Mouse (Mus musculus) forebrain, postnatal 0 days (tissue): ENCODE results near the gene Ahsg. TPM values are rescaled to one million over a fixed set of nuclear protein-coding genes. Genes with fewer than 3 reads are reported as not detected.
"Not testable (repeated sequence)": the region's sequence is repeated elsewhere in the genome, so short reads cannot be mapped to it uniquely, and the experiment has no call there.

Experiments used
- ATAC-seq: fragments of 200-750 bp; cut with Nextera tagmentation; 2 replicates; pipeline ENCODE4 v1.8.0; 2017; ENCODE audit warnings: mild to moderate bottlenecking, moderate library complexity
- DNase-seq: peaks from one replicate; pipeline ENCODE4 v3.0.0-alpha.2; 2015
- H3K27ac ChIP-seq: fragments of 300-500 bp; sonication (generic); 2 replicates; pipeline ENCODE4 v1.5.1; 2014; ENCODE audit warnings: low read depth, mild to moderate bottlenecking, antibody characterized with exemption, low read length, moderate library complexity, mixed read lengths
- H3K27me3 ChIP-seq: fragments of 300-500 bp; sonication (generic); 2 replicates; pipeline ENCODE4 v1.6.1; 2014; ENCODE audit warnings: mild to moderate bottlenecking, low read length, mixed read lengths; ENCODE audit not compliant: insufficient read depth
- H3K36me3 ChIP-seq: fragments of 300-500 bp; sonication (generic); 2 replicates; pipeline ENCODE4 v1.6.1; 2014; ENCODE audit warnings: mild to moderate bottlenecking, moderate library complexity; ENCODE audit not compliant: insufficient read depth
- H3K4me1 ChIP-seq: fragments of 300-500 bp; sonication (generic); 2 replicates; pipeline ENCODE4 v1.6.1; 2014; ENCODE audit warnings: antibody characterized with exemption; ENCODE audit not compliant: insufficient read depth
- H3K4me2 ChIP-seq: fragments of 300-500 bp; sonication (generic); 2 replicates; pipeline ENCODE4 v1.6.1; 2014; ENCODE audit warnings: low read depth, mild to moderate bottlenecking, moderate library complexity
- H3K4me3 ChIP-seq: fragments of 300-500 bp; sonication (generic); 2 replicates; pipeline ENCODE4 v1.5.1; 2014; ENCODE audit warnings: low read depth, low read length, mixed read lengths
- H3K9ac ChIP-seq: fragments of 300-500 bp; sonication (generic); 2 replicates; pipeline ENCODE4 v1.6.1; 2014; ENCODE audit warnings: mild to moderate bottlenecking
- H3K9me3 ChIP-seq: fragments of 300-500 bp; sonication (generic); 2 replicates; pipeline ENCODE4 v1.6.1; 2016; ENCODE audit warnings: low read length
- CTCF ChIP-seq: sonication (generic); IDR thresholded peaks from 2 replicates; pipeline ENCODE4 v1.5.1; 2016; ENCODE audit warnings: antibody characterized with exemption, control low read depth, low read depth
- WGBS: fragments of 180-500 bp; shearing (Covaris S2); extraction: QIAGEN DNeasy Blood & Tissue Kit; methylation state at CpG from one replicate; pipeline ENCODE4 v1.1.7; 2014; 5-methylcytosine and 5-hydroxymethylcytosine counted together
- polyA plus RNA-seq: library from polyadenylated mRNA; unstranded; fragments of >200 nt; fragmentation: Nextera tagmentation; extraction: Ambion mirVana; gene quantifications from 2 replicates; pipeline ENCODE4 v1.2.1, GENCODE M21; 2015
- total RNA-seq: library from RNA; depleted of rRNA; stranded (reverse); fragments of >200 nt; gene quantifications from 2 replicates; pipeline ENCODE4 v1.2.3, GENCODE M21; 2014; rRNA removed

Gene Ahsg
- total and polyA plus RNA-seq, 2 experiments from 2014 or later: not detected

GRCm38 (mm10) chr16:22938541-22938940 lies 47.5 kb downstream of the Ahsg start:
- Histone ChIP-seq H3K4me1 (no peaks in the 10 kb centered on the region), H3K4me2 (no peak overlapping the region), H3K9me3 (no peaks in the 10 kb centered on the region), H3K36me3 (no peaks in the 10 kb centered on the region), H3K27me3 (no peaks in the 10 kb centered on the region), H3K9ac (no peak overlapping the region), H3K27ac (no peak overlapping the region), H3K4me3 (no peak overlapping the region)
- ATAC-seq: no peak
- WGBS: 81% methylated on average over 2 of the region's 2 CpGs
- DNase-seq: no peak
- no peak for TF ChIP-seq CTCF

GRCm38 (mm10) chr16:22939120-22939695 lies 48.1 kb downstream of the Ahsg start:
- no peaks in the 10 kb centered on the region for H3K9me3 ChIP-seq
- TF ChIP-seq CTCF: no peak
- no peak overlapping the region for H3K4me3 ChIP-seq
- WGBS: 85% methylated on average over 8 of the region's 8 CpGs
- ATAC-seq (no peak), DNase-seq (no peak)
- H3K9ac ChIP-seq: no peak overlapping the region
- H3K4me1 ChIP-seq: no peaks in the 10 kb centered on the region
- no peak overlapping the region for H3K4me2 ChIP-seq
- H3K27ac ChIP-seq: no peak overlapping the region
- H3K27me3 ChIP-seq: no peaks in the 10 kb centered on the region
- no peaks in the 10 kb centered on the region for H3K36me3 ChIP-seq

GRCm38 (mm10) chr16:22941825-22942476 lies 50.9 kb downstream of the Ahsg start:
- not testable (repeated sequence) for H3K4me1 ChIP-seq, H3K27me3 ChIP-seq, H3K9me3 ChIP-seq, DNase-seq, H3K27ac ChIP-seq, H3K36me3 ChIP-seq, ATAC-seq, H3K4me2 ChIP-seq, H3K4me3 ChIP-seq, H3K9ac ChIP-seq

GRCm38 (mm10) chr16:22947371-22947770 lies 56.3 kb downstream of the Ahsg start:
- H3K4me3 ChIP-seq: no peak overlapping the region
- H3K27ac ChIP-seq: no peak overlapping the region
- WGBS: 79% methylated on average over 2 of the region's 2 CpGs
- TF ChIP-seq CTCF: no peak
- ATAC-seq (no peak), DNase-seq (no peak)
- no peaks in the 10 kb centered on the region for H3K9me3 ChIP-seq
- H3K27me3 ChIP-seq: no peaks in the 10 kb centered on the region
- no peaks in the 10 kb centered on the region for H3K36me3 ChIP-seq
- H3K9ac ChIP-seq: no peak overlapping the region
- no peak overlapping the region for H3K4me2 ChIP-seq
- no peaks in the 10 kb centered on the region for H3K4me1 ChIP-seq

Other genes with a start within 250 kb of the Ahsg start
- 11.8 and 15.8 TPM in 2 replicates for gene Dgkg, start 234.1 kb upstream of the Ahsg start, total RNA-seq
- 7.9 and 12.0 TPM in 2 replicates for gene Dgkg, start 234.1 kb upstream of the Ahsg start, polyA plus RNA-seq
- gene Crygs, start 79.7 kb upstream of the Ahsg start, total RNA-seq: not detected in 2 replicates
- 0.16 and 0.18 TPM in 2 replicates for gene Crygs, start 79.7 kb upstream of the Ahsg start, polyA plus RNA-seq
- 18.0 and 19.0 TPM in 2 replicates for gene Tbccd1, start 33.6 kb upstream of the Ahsg start, total RNA-seq
- gene Tbccd1, start 33.6 kb upstream of the Ahsg start, polyA plus RNA-seq: 13.7 and 14.9 TPM in 2 replicates
- gene Dnajb11, start 33.4 kb upstream of the Ahsg start, total RNA-seq: 55.2 and 63.0 TPM in 2 replicates
- gene Dnajb11, start 33.4 kb upstream of the Ahsg start, polyA plus RNA-seq: 76.7 and 86.1 TPM in 2 replicates
- not detected in 2 replicates for gene Fetub, start 27.1 kb downstream of the Ahsg start, total RNA-seq
- 0.15 and 0.21 TPM in 2 replicates for gene Fetub, start 27.1 kb downstream of the Ahsg start, polyA plus RNA-seq
- not detected in 2 replicates for gene Hrg, start 59.8 kb downstream of the Ahsg start, total RNA-seq
- not detected in 2 replicates for gene Hrg, start 59.8 kb downstream of the Ahsg start, polyA plus RNA-seq
- not detected in 2 replicates for gene Kng2, start 138.2 kb downstream of the Ahsg start, total RNA-seq
- not detected in 2 replicates for gene Kng2, start 138.2 kb downstream of the Ahsg start, polyA plus RNA-seq
- gene Kng1, start 166.6 kb downstream of the Ahsg start, total RNA-seq: not detected in 2 replicates
- not detected in 2 replicates for gene Kng1, start 166.6 kb downstream of the Ahsg start, polyA plus RNA-seq
- gene Eif4a2, start 216.2 kb downstream of the Ahsg start, total RNA-seq: 948 and 1,017 TPM in 2 replicates
- 311 and 313 TPM in 2 replicates for gene Eif4a2, start 216.2 kb downstream of the Ahsg start, polyA plus RNA-seq
- gene Rfc4, start 236.5 kb downstream of the Ahsg start, total RNA-seq: 19.3 and 20.4 TPM in 2 replicates
- gene Rfc4, start 236.5 kb downstream of the Ahsg start, polyA plus RNA-seq: 32.0 and 42.1 TPM in 2 replicates